Mouse (Mus musculus): ENCODE results near the gene Bahcc1.

Bahcc1 gene

GRCm38 (mm10) chr11:120248160-120248793 is 15.5 kb downstream of the Bahcc1 start:
- no peak for DNase-seq

DNA sequence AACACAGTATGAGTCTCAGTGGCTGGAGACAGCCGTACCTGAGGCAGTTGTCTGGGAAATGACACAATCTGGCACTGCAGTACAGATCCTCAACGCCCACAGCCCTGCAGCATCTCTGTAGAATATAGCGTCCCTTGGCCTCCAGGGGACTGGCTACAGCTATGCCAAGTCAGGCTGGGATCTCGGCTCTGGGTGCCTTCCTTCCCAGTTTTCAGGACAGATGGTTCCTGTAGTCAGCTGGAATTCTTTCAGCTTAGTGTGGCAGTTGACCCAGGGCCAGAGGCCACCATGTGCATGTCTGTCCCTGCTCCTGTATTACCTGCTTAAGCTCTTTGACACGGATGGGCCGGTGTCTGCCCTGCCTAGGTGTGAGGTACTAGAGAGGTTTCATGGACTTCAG is 16.2 kb downstream of the Bahcc1 start:
- DNase-seq: no peak

DNA sequence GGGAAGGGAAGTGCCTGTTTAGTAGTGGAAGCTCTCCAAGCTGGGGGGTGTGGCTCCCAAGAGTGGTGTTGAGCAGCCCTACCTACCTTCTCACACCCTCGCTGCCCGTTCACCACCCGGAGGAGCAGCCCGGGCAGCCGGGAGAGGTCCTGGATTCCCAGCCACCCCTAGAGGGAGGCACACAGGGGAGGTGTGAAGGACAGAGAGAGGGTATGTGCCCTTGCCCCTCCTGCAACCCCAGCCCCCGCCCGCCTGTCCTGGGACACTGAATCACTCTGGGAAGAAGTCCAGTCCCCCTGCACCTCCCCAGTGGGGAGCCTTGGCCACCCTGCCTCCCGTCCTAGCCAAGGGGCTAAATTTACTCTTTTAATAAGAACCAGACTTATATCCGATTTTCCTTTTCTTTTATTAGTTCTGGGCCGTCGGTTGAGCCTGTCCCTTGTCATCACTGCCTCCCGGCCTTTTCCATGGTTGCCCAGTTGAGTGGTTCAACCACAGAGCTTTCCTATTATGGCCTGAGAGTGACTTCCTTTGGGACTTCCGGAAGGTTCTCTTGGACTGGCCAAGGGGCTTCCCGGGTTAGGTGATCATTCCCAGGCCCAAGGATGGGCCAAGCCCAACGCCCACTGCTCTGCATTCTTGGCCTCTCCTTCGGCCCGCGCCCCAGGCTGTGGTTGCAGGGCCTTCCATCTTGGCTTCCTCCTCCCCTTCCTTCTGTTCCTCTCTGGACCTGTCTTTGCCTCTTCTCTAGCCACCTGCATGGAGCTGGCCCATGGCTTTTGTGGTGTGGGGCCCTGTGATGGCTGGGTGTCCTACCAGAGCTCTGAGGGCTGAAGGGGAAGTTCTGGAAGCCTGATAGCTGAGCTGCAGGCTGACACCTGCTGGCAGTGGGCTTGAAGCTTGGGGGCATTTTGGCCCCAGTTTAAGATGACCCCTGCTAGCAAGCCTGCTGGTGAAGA is 18.5 kb downstream of the Bahcc1 start:
- DNase-seq: no peak

GRCm38 (mm10) chr11:120251950-120252308 is 19.2 kb downstream of the Bahcc1 start:
- DNase-seq: no peak

GRCm38 (mm10) chr11:120252398-120252797 is 19.7 kb downstream of the Bahcc1 start:
- no peak for DNase-seq

GRCm38 (mm10) chr11:120252843-120253645 is 20.3 kb downstream of the Bahcc1 start:
- DNase-seq: peak; percentile 72

DNA sequence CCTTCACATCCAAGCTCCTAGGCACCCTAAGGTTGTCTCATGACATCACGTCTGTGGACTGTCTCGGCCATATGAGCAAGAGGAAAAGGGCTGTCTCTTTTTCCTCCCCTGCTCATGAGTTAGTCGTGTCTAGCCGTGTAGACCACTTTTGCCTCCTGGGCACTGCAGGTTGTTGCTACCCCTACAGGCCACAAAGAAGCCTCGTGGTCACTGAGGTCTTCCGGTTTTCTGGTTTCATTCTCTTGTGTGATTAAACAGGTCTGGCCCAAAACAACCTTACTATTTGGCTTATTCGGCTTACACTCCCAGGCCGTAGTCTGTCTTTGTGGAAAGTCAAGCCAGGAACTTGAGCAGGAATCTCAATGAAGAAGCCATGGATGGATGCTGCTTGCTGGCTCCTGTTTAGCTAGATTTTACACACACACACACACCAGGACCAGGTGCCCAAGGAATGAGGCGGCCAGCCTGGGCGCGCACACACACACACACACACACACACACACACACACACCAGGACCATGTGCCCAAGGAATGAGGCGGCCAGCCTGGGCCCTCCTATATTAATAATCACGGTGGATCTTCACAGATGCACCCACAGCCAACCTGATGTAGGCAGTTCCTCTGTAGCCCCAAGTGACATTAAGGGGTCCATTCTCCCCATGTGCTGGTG is 21.0 kb downstream of the Bahcc1 start:
- DNase-seq: no peak

GRCm38 (mm10) chr11:120254420-120254819 is 21.7 kb downstream of the Bahcc1 start:
- no peak for DNase-seq

DNA sequence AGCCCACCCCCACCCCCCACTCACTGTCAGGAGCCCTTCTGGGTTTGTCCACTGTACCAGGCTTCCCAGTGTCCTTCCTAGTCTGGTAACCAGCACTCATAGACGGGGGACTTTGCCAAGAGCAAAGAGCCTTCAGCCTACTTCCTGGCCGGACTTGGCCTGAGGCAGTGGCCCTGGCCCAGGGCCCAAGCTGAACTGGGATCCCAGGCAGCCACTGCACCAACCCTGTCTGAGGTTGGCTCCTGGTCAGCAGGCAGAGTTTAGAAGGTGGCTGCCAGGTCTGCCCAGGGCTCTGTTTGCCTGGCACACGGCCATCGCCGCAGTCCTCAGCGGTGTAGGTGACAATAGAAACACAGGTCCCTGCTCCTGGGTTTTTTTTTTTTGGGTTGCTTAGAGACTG is 22.3 kb downstream of the Bahcc1 start:
- peak; percentile 94 for DNase-seq

GRCm38 (mm10) chr11:120255499-120255898 is 22.8 kb downstream of the Bahcc1 start:
- no peak for DNase-seq

DNA sequence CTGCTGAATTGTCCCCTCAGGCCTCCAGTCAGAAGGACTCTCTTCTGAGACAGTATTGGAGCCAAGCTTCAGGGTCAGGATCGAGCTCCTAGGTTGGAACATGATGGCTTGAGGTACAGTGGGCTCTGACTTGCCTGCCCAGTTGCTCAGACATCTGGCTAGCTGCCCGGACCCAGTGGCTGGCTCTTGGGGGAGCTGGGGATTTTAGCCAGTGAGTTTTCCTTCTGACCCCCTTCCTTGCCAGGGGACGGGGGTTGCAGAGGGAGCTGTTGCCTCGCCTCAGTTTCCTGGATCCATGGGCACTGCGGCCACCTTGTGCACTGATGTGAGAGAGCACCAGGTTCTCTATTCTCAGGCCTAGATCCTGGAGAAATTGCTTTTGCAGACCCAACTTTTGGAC is 23.4 kb downstream of the Bahcc1 start:
- DNase-seq: no peak

DNA sequence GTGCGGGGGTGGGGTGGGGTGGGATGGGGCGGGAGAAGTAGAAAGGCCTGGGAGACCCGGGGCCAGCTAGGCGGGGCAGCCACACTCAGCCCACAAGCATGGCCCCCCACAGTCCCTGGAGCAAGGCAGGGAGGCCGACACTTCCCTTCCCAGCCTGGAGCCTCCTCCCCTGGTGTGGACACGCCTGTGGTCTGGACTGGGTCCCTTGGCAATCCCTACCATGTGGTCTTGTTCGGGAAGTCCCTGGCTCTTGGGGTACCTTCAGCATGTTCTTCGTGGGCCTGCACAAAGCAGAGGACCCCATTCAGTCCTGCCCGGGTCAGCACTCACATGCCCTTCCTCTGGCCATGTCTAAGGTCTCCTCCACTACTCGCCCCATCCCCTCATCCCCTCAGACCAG is 23.8 kb downstream of the Bahcc1 start:
- no peak for DNase-seq

GRCm38 (mm10) chr11:120256981-120257820 is 24.5 kb downstream of the Bahcc1 start:
- DNase-seq: no peak

DNA sequence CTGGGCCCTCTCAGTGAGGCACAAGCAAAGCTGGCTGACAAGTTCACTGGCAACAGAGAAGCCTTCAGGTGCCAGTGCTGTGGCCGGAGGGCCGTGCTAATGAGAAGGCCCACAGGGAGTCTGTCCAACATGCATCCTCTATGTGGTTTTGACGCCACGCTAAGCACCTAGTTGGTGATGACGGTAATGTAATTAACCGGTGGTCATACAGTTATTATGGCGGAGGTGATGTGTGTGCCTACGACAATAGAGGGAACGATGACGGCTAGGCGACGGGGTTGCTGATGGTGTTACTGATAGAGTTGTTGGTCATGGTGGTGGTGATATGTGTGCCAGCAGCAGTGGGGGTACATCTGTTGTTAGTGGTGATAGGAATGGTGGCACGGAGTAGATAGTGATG is 25.2 kb downstream of the Bahcc1 start:
- no peak for DNase-seq

DNA sequence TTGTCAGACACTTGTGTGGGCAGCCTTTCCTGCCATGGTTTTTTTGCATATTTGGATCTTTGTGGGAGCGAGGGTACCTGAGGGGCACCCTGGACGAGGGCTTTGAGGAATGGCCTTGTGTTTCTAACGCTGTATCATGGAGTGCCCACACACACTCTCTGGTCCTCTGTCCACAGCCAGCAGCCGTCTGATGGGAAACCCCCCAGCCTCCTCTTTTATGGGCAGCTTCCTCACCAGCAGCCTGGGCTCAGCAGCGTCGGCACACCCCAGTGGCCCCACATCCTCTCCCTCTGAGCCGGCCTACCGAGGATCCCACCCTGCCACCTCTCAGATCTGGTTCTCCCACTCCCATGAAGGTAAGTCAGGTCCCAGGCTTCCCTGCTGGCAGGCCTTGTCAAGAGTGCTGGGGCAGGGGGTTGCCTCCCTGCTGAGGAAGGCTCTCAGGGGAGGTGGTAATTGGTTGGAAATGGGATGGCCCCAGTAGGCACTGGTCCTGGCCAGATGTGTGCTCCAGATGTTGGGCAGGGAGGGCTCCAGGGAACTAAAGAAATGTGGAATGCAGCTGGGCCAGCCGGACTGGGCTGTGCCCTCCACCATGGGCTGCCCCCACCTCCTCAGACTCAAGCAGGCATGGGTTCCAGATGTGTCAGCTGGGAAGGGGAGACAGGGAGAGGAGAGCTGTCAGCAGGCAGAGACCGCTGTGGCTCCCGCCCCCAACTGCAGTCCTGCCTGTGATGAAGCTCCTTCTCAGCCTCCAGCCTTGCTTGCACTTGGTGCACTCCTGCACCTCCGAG is 26.3 kb downstream of the Bahcc1 start:
- no peak for DNase-seq

GRCm38 (mm10) chr11:120259792-120260768 is 27.3 kb downstream of the Bahcc1 start:
- peak; percentile 81 for DNase-seq

GRCm38 (mm10) chr11:120260769-120261150 is 28.0 kb downstream of the Bahcc1 start:
- DNase-seq: no peak

DNA sequence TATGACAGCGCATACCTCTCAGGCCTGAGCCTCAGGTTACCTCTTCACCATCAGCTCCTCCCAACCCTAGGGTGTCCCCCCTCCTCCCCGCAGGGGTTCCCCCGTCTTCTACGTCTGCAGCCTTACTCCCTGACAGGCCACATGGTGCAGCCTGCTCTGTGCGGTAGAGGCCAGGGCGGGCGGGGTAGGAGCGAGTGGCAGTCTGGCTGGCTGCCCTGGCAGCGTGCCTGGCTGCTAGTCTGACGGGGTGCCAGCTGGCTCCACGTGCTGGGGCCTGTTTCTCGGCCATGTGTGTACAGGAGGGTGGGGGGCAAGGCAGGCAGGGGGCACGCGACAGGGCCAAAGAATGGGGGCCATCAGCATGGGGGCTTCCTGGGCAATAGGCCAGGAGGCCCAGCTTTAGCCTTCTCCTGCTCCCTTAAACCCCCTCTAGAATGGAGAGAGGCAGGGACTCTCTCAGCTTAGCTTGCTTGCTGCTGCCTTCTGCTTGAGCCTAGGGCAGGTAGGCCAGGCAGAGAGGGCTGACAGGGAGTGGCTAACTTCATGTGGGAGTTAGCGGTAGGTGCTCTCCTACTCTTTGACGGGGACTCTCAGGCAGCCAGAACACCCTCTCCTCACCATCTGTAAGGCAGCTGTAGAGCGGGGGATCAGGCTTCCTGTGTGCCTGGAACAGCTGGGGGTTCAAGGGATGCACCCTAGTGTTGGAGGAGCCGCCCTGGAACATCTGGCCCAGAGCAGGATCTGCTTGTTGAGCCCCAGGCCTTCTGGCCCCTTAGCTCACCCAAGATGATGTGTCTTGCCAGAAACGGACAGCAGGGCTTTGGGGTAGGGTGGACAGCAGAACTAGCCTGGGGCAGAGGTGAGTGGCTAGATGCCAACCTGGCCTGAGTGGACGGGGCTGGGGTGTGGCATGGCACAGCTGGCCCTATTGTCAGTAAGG is 28.9 kb downstream of the Bahcc1 start:
- peak; percentile 97 for DNase-seq
